Mouse (Mus musculus): Measurements from ENCODE around the gene Metap1. TPM values are rescaled to one million over a fixed set of nuclear protein-coding genes. Genes with fewer than 3 reads are reported as not detected.

Metap1 gene
- polyA plus RNA-seq, 1 experiment, result 18.9 TPM

DNA sequence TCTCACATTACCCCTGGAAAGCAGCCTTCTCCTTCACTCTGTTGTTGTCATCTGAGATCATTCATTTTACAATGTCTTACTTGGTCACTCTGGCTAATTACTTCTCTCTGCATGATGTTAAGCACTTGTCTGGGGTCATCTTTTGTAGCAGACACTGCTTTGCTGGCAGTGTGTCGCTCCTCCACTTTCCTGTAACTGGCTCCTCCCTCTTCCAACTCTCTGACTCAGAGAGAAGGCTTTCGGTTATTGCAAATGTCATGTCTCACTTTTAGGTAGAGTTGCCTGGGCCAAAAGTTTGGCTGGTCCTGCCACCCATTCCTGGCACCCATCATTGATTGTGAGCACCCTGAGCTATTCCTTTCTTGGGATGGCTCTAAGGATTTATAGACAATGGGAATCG lies 25.4 kb upstream of the Metap1 start:
- WGBS, result 76% methylated on average over 3 of the region's 3 CpGs
- no peak overlapping the region for H3K4me3 ChIP-seq (replicated peaks; ENCODE audit: control insufficient read depth, low read depth, low read length)
- no peaks in the 10 kb centered on the region for H3K4me1 ChIP-seq (ENCODE audit: control insufficient read depth, insufficient read depth, low read length)
- no peak for TF ChIP-seq POLR2A (IDR thresholded peaks at IDR 0.05; ENCODE audit: borderline replicate concordance, control insufficient read depth, low read depth, low read length)
- TF ChIP-seq CTCF (IDR thresholded peaks at IDR 0.05; ENCODE audit: control insufficient read depth, insufficient read depth, low read length), result no peak
- no peak overlapping the region for H3K27ac ChIP-seq (ENCODE audit: control insufficient read depth, insufficient read depth, low read depth, low read length, poor library complexity)

- WGBS, result 80% methylated on average over 12 of the region's 12 CpGs
- TF ChIP-seq CTCF (IDR thresholded peaks at IDR 0.05; ENCODE audit: control insufficient read depth, insufficient read depth, low read length) (no peak), POLR2A (IDR thresholded peaks at IDR 0.05; ENCODE audit: borderline replicate concordance, control insufficient read depth, low read depth, low read length) (no peak)
- no peak overlapping the region for H3K27ac ChIP-seq (ENCODE audit: control insufficient read depth, insufficient read depth, low read depth, low read length, poor library complexity)
- H3K4me1 ChIP-seq (ENCODE audit: control insufficient read depth, insufficient read depth, low read length), result no peaks in the 10 kb centered on the region
- H3K4me3 ChIP-seq (replicated peaks; ENCODE audit: control insufficient read depth, low read depth, low read length), result no peak overlapping the region
Observed at GRCm38 (mm10) chr3:138513243-138513642, 23.9 kb upstream of the Metap1 start.

DNA sequence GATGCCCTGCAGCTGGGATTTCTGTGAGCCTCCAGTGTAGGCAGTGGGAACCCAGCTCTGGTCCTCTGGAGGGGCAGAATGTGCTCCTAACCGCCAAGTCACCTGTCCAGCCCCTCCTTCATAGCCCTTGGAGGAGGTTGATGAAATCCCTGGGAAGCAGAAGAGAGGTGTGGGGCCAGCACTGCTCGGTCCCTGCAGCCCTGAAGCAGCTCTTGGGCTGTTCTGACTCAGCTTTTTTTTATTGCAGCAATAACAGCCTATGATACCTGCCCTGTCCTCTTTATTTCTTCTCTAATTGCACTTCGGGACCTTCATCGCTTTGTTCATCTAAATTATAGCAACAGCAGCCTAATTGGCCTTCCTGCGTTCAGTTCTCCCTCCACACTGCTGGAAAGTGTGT lies 21.2 kb upstream of the Metap1 start:
- no peak overlapping the region for H3K4me3 ChIP-seq (replicated peaks; ENCODE audit: control insufficient read depth, low read depth, low read length)
- 76% methylated on average over 5 of the region's 5 CpGs for WGBS
- TF ChIP-seq POLR2A (IDR thresholded peaks at IDR 0.05; ENCODE audit: borderline replicate concordance, control insufficient read depth, low read depth, low read length) (no peak), CTCF (IDR thresholded peaks at IDR 0.05; ENCODE audit: control insufficient read depth, insufficient read depth, low read length) (no peak)
- no peak overlapping the region for H3K27ac ChIP-seq (ENCODE audit: control insufficient read depth, insufficient read depth, low read depth, low read length, poor library complexity)
- H3K4me1 ChIP-seq (ENCODE audit: control insufficient read depth, insufficient read depth, low read length), result no peaks in the 10 kb centered on the region

- Histone ChIP-seq H3K27ac (ENCODE audit: control insufficient read depth, insufficient read depth, low read depth, low read length, poor library complexity) (no peak overlapping the region), H3K4me1 (ENCODE audit: control insufficient read depth, insufficient read depth, low read length) (no peaks in the 10 kb centered on the region), H3K4me3 (replicated peaks; ENCODE audit: control insufficient read depth, low read depth, low read length) (no peak overlapping the region)
- no peak for TF ChIP-seq POLR2A (IDR thresholded peaks at IDR 0.05; ENCODE audit: borderline replicate concordance, control insufficient read depth, low read depth, low read length)
- TF ChIP-seq CTCF (IDR thresholded peaks at IDR 0.05; ENCODE audit: control insufficient read depth, insufficient read depth, low read length), result no peak
- WGBS, result 82% methylated on average over 2 of the region's 2 CpGs
Observed at GRCm38 (mm10) chr3:138509581-138509980, 20.3 kb upstream of the Metap1 start.

DNA sequence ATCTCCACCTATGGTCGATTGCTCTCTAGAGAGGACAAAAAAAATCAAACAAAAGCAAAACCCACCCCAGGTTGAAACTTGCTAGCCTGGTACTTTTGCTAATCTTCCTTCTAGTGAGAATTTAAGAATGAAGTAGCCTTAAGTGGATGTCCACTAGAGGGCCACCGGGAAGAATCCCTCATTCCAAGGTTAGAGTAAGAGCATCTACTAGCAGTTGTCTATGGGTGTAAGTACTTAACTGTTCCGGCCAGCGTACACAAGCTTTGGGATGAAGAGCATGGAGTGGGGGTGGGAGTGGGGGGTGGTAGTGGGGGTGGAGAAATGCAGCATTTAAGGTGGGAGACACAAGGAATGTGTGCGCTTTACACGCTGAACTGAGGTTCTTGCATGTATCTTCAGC lies 17.4 kb upstream of the Metap1 start:
- TF ChIP-seq POLR2A (IDR thresholded peaks at IDR 0.05; ENCODE audit: borderline replicate concordance, control insufficient read depth, low read depth, low read length) (no peak), CTCF (IDR thresholded peaks at IDR 0.05; ENCODE audit: control insufficient read depth, insufficient read depth, low read length) (no peak)
- Histone ChIP-seq H3K4me1 (ENCODE audit: control insufficient read depth, insufficient read depth, low read length) (no peaks in the 10 kb centered on the region), H3K27ac (ENCODE audit: control insufficient read depth, insufficient read depth, low read depth, low read length, poor library complexity) (no peak overlapping the region), H3K4me3 (replicated peaks; ENCODE audit: control insufficient read depth, low read depth, low read length) (no peak overlapping the region)
- 63% methylated on average over 6 of the region's 6 CpGs for WGBS

- H3K27ac ChIP-seq (ENCODE audit: control insufficient read depth, insufficient read depth, low read depth, low read length, poor library complexity), result no peak overlapping the region
- TF ChIP-seq POLR2A (IDR thresholded peaks at IDR 0.05; ENCODE audit: borderline replicate concordance, control insufficient read depth, low read depth, low read length), result no peak
- TF ChIP-seq CTCF (IDR thresholded peaks at IDR 0.05; ENCODE audit: control insufficient read depth, insufficient read depth, low read length), result no peak
- H3K4me1 ChIP-seq (ENCODE audit: control insufficient read depth, insufficient read depth, low read length), result no peaks in the 10 kb centered on the region
- 86% methylated on average over 11 of the region's 11 CpGs for WGBS
- no peak overlapping the region for H3K4me3 ChIP-seq (replicated peaks; ENCODE audit: control insufficient read depth, low read depth, low read length)
Observed at GRCm38 (mm10) chr3:138503754-138504153, 14.4 kb upstream of the Metap1 start.

DNA sequence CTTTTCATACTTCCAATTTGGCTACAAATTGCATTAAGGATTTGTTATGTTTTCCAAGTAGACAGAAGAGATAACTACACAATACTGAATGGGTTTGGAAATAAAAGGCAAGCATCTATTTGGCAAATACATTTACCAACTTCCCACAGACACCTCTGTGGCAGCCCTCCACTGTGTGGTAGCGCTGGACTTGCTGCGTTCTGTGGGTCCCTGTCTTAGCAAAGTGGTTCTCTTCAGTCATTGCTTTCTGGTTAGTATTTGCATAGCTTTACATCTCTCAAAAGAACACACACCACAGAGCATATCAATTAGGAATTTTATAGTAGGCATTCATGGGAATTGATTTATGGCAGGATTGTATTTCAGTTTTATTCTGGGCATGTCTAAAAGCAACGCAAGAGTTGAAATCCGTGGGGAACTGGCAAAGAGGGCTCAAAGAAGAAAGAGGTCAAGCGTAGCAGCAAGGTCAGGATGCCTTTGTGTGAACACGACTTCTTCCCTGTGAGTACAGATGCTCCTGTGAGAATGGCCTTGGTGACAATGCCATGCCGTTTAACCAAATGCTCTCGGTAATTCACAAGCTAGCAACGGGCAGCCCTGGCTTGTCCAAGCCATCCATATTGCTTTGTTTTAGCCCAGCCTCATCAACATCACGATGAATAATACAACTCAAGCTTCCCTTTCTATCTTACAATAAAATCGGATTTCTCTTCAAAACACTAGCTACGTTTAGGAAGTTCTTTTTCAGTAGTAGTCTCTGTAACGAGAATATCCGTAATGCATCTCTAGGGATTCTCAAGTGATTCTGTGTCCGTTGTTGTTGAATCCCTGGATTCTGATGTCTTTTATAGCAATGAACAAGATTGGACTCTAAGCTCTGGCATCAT lies 10.8 kb upstream of the Metap1 start:
- 83% methylated on average over 15 of the region's 15 CpGs for WGBS
- no peak overlapping the region for H3K4me3 ChIP-seq (replicated peaks; ENCODE audit: control insufficient read depth, low read depth, low read length)
- no peaks in the 10 kb centered on the region for H3K4me1 ChIP-seq (ENCODE audit: control insufficient read depth, insufficient read depth, low read length)
- H3K27ac ChIP-seq (ENCODE audit: control insufficient read depth, insufficient read depth, low read depth, low read length, poor library complexity), result no peak overlapping the region
- no peak for TF ChIP-seq POLR2A (IDR thresholded peaks at IDR 0.05; ENCODE audit: borderline replicate concordance, control insufficient read depth, low read depth, low read length)
- no peak for TF ChIP-seq CTCF (IDR thresholded peaks at IDR 0.05; ENCODE audit: control insufficient read depth, insufficient read depth, low read length)

GRCm38 (mm10) chr3:138498731-138499130 lies 9.4 kb upstream of the Metap1 start:
- no peak overlapping the region for H3K27ac ChIP-seq (ENCODE audit: control insufficient read depth, insufficient read depth, low read depth, low read length, poor library complexity)
- 85% methylated on average over 4 of the region's 4 CpGs for WGBS
- no peak for TF ChIP-seq CTCF (IDR thresholded peaks at IDR 0.05; ENCODE audit: control insufficient read depth, insufficient read depth, low read length)
- no peak for TF ChIP-seq POLR2A (IDR thresholded peaks at IDR 0.05; ENCODE audit: borderline replicate concordance, control insufficient read depth, low read depth, low read length)
- no peaks in the 10 kb centered on the region for H3K4me1 ChIP-seq (ENCODE audit: control insufficient read depth, insufficient read depth, low read length)
- H3K4me3 ChIP-seq (replicated peaks; ENCODE audit: control insufficient read depth, low read depth, low read length), result no peak overlapping the region

Data from bone marrow, adult 2 months (tissue).